ENCODE assay signal across 13 mouse cellular contexts in the genomic region with DNA sequence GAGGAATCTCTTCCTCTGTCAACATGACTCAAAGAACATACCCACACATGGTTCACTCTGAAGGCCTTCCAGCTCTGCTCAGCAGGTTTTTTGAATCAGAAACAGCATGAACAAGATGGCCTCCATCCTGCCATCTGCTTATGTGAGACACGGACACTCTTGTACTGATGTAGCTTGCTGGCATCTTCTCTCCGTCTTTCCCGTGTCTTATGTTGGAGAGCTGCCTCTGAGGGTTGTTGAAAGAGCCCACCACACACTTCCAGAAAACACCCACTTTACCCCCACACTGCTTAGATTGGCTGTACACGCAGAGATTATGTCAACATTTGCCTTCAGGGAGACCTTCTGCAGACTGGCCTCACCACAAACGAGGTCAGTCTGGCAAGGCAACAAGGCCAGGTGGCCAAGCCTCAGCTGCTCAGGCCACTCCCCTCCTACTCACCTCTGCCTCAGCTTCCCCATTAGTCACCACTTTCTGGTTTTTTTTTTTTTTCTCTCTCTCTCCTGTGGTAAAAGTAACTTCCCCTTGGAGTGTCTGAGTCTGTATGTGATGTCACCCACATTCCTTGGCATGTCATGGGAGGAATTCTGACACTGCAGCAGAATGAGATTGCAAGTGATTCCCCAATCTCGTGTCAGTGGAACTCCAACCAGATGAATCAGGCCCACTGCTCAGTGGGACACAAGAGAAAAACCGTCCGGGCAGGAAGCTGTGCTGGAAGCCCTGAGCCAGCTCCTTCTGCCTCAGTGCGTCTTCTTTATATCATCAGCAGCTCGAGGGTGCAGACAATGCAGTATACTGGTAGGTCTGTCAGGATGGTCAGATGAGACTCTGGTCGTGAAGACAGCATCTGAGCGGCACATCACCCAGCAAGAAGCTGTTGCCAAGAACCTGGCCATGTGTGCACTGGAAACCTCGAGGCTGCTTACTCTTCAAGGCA. TPM values are rescaled to one million over a fixed set of nuclear protein-coding genes. Genes with fewer than 3 reads are reported as not detected.
A peak's percentile ranks its signal among the peaks of the same experiment; 100 is the strongest.
DNase-seq lines count a peak whose midpoint lies in the region; TF ChIP-seq lines count a peak whose summit lies in the region.
"Had no signal": no experiment of that assay in that cellular context is flagged by ENCODE, and none has a peak within 500 bp of the region (broad histone marks: within the 10 kb centered on the region; RNA-seq: fewer than 3 reads in every experiment).

No protein-coding gene starts in this region.

- no peaks in the 10 kb centered on the region for H3K36me3 ChIP-seq in myocyte (ENCODE audit: control insufficient read depth, insufficient read depth)
- H3K36me3 ChIP-seq in midbrain, embryonic 10.5 days, result no peaks in the 10 kb centered on the region
- H3K36me3 ChIP-seq: heart, embryonic 10.5 days; hindbrain, embryonic 10.5 days; lung, embryonic 15.5 days had no signal

- WGBS in cerebellum, adult 2 months, result 10% methylated on average over 13 of the region's 13 CpGs
- WGBS in midbrain, embryonic 10.5 days, result 82% methylated on average over 13 of the region's 13 CpGs

- peaks cover 36% of the 10 kb centered on the region for H3K4me1 ChIP-seq in cerebellum, adult 2 months (ENCODE audit: control insufficient read depth, insufficient read depth, low read length)
- H3K4me1 ChIP-seq in midbrain, embryonic 10.5 days, result peaks cover 7% of the 10 kb centered on the region

- no peak overlapping the region for H3ac ChIP-seq in myocyte (ENCODE audit: control insufficient read depth, insufficient read length)

- DNase-seq in heart, adult 11 months, result peak; percentile 90
- DNase-seq in heart, postnatal 25 days (ENCODE audit: low spot score), result no peak
- peak; percentile 23 for DNase-seq in right cerebral cortex, postnatal 25 days
- DNase-seq in right cerebral cortex, postnatal 4 days, result no peak
- DNase-seq in cerebellum, adult 2 months, result peak; percentile 79 to 90
- DNase-seq in midbrain, embryonic 10.5 days (ENCODE audit: low spot score), result no peak
- DNase-seq in heart, postnatal 36 days, result no peak
- DNase-seq: kidney, adult 9 months; thymus, adult 18-20 months had no signal

- peaks cover 38% of the 10 kb centered on the region for H3K79me2 ChIP-seq in myocyte (ENCODE audit: control insufficient read depth, insufficient read depth)

- H3K4me3 ChIP-seq in cerebellum, adult 2 months (replicated peaks; ENCODE audit: insufficient read depth, low read depth, low read length), result no peak overlapping the region
- H3K4me3 ChIP-seq in myocyte, result no peak overlapping the region
- no peak overlapping the region for H3K4me3 ChIP-seq in midbrain, embryonic 10.5 days
- H3K4me3 ChIP-seq: heart, embryonic 10.5 days; hindbrain, embryonic 10.5 days; lung, embryonic 15.5 days had no signal

- H3K27ac ChIP-seq in cerebellum, adult 2 months (ENCODE audit: insufficient read depth, low read length), result peak overlapping the region; percentile 89
- no peak overlapping the region for H3K27ac ChIP-seq in midbrain, embryonic 10.5 days (replicated peaks)
- H3K27ac ChIP-seq: heart, embryonic 10.5 days; hindbrain, embryonic 10.5 days; lung, embryonic 15.5 days had no signal

- no peak for TF ChIP-seq CTCF in cerebellum, adult 2 months (IDR thresholded peaks at IDR 0.05; ENCODE audit: borderline replicate concordance, insufficient read depth, low read depth, low read length)

- H3K9me3 ChIP-seq in midbrain, embryonic 10.5 days (replicated peaks), result no peaks in the 10 kb centered on the region
- H3K9me3 ChIP-seq: heart, embryonic 10.5 days; hindbrain, embryonic 10.5 days; lung, embryonic 15.5 days had no signal

- no peaks in the 10 kb centered on the region for H3K27me3 ChIP-seq in cerebellum, adult 2 months (ENCODE audit: control insufficient read depth, insufficient read depth, low read length)
- no peaks in the 10 kb centered on the region for H3K27me3 ChIP-seq in myocyte (ENCODE audit: control insufficient read depth, insufficient read depth, insufficient read length)
- H3K27me3 ChIP-seq in midbrain, embryonic 10.5 days (ENCODE audit: low read depth, poor library complexity, severe bottlenecking), result no peaks in the 10 kb centered on the region
- H3K27me3 ChIP-seq: lung, embryonic 15.5 days had no signal

- peak overlapping the region; percentile 37 for H3K4me2 ChIP-seq in myocyte (ENCODE audit: low read depth)
- H3K4me2 ChIP-seq: lung, embryonic 15.5 days had no signal

- TF ChIP-seq POLR2A in cerebellum, adult 2 months (IDR thresholded peaks at IDR 0.05; ENCODE audit: borderline replicate concordance, insufficient read depth, low read length), result no peak
- no peak for TF ChIP-seq POLR2A in myocyte (IDR thresholded peaks at IDR 0.05; ENCODE audit: insufficient read length, low read depth)

- intact Hi-C loops in heart, postnatal 25 days (cut with DNase I), result no loop called here
- intact Hi-C loops in heart, postnatal 36 days (cut with DNase I), result no loop called here

TF ChIP-seq in myocyte, 11 proteins besides CTCF, POLR2A, EP300 and RAD21:
- no peak for TF ChIP-seq SRF (IDR thresholded peaks at IDR 0.05; ENCODE audit: control insufficient read depth, insufficient read length, low read depth)
- TF ChIP-seq CEBPB (IDR thresholded peaks at IDR 0.05; ENCODE audit: insufficient read depth, poor library complexity, severe bottlenecking), result 0 out of 2 replicates have a peak, but pooled peaks have one; percentile 32
- no peak for TF ChIP-seq REST (IDR thresholded peaks at IDR 0.05; ENCODE audit: insufficient read depth, insufficient read length)
- TF ChIP-seq POLR2AphosphoS2 (IDR thresholded peaks at IDR 0.05; ENCODE audit: insufficient read length, low read depth), result no peak
- TF ChIP-seq MYOD1 (IDR thresholded peaks at IDR 0.05; ENCODE audit: control insufficient read depth in 1 of 3, insufficient read length in 2 of 3, low read depth in 2 of 3), result peak in 2 of 3 experiments; percentile 60 to 91
- TF ChIP-seq MYOG (IDR thresholded peaks at IDR 0.05; ENCODE audit: control insufficient read depth in 1 of 3, insufficient read depth in 1 of 3, insufficient read length in 2 of 3, low read depth in 2 of 3), result peak in 1 of 3 experiments; percentile 63
- TF ChIP-seq TCF3 (IDR thresholded peaks at IDR 0.05; ENCODE audit: insufficient read length, low read depth), result peak; percentile 51
- no peak for TF ChIP-seq USF1 (IDR thresholded peaks at IDR 0.05; ENCODE audit: low read depth)
TF ChIP-seq in myocyte: peak in this region for 4.

RNA-seq across cellular contexts. Expression of gene Ust, which starts 19.4 kb away (rescaled TPM):
- 1 to 10 TPM; 1.5 to 2.2 TPM for total RNA-seq in heart, postnatal 25 days (2021)
- 32.9 and 37.3 TPM in 2 replicates for polyA plus RNA-seq in cerebellum, adult 2 months (2012; rRNA removed)
- polyA plus RNA-seq in myocyte (2012; fragmentation: generic; extraction: Trizol), result 7.3 TPM
- polyA plus RNA-seq in midbrain, embryonic 10.5 days (2016; fragmentation: Nextera tagmentation; extraction: Ambion mirVana), result 2.8 and 3.0 TPM in 2 replicates
- total RNA-seq in heart, postnatal 36 days (2021), result 1 to 10 TPM; 1.3 to 2.0 TPM

Comparison
In these comparisons a context has a peak if more than half of its experiments do, and no peak if none do; other contexts are left out.
1. DNase-seq: peak in heart, adult 11 months (single experiment), right cerebral cortex, postnatal 25 days (single experiment) and cerebellum, adult 2 months (2 of 2); none in heart, postnatal 25 days (single experiment), right cerebral cortex, postnatal 4 days (single experiment), midbrain, embryonic 10.5 days (single experiment) and heart, postnatal 36 days (0 of 2).